ENCODE assay signal across 19 mouse cellular contexts in genomic region chr17:49777115-49777839, GRCm38 (mm10).
A peak's percentile ranks its signal among the peaks of the same experiment; 100 is the strongest.
DNase-seq lines count a peak whose midpoint lies in the region; ATAC-seq and TF ChIP-seq lines count a peak whose summit lies in the region.
"Had no signal": no experiment of that assay in that cellular context is flagged by ENCODE, and none has a peak within 500 bp of the region (broad histone marks: within the 10 kb centered on the region; RNA-seq: fewer than 3 reads in every experiment).

No protein-coding gene starts in this region.

- no peaks in the 10 kb centered on the region for H3K27me3 ChIP-seq in embryonic facial prominence, embryonic 13.5 days
- H3K27me3 ChIP-seq in embryonic facial prominence, embryonic 10.5 days (replicated peaks; ENCODE audit: low read depth, poor library complexity, severe bottlenecking) = no peaks in the 10 kb centered on the region; the same call in 1 of the 2 replicates
- no peaks in the 10 kb centered on the region for H3K27me3 ChIP-seq in midbrain, postnatal 0 days (ENCODE audit: insufficient read depth, low read length)
- H3K27me3 ChIP-seq: heart, embryonic 15.5 days; liver, embryonic 12.5 days; Patski had no signal

- H3K27ac ChIP-seq in embryonic facial prominence, embryonic 13.5 days = 0 out of 2 replicates have a peak overlapping the region, but pooled peaks have one; percentile 5
- no peak overlapping the region for H3K27ac ChIP-seq in embryonic facial prominence, embryonic 10.5 days (replicated peaks)
- H3K27ac ChIP-seq in embryonic fibroblast, embryonic 13.5 days (ENCODE audit: insufficient read depth, low read length) = peak overlapping the region; percentile 47; the same call in 1 of the 2 replicates
- no peak overlapping the region for H3K27ac ChIP-seq in midbrain, postnatal 0 days (ENCODE audit: low read depth, low read length)
- H3K27ac ChIP-seq: heart, adult 2 months; heart, embryonic 15.5 days; liver, embryonic 12.5 days had no signal

- no peak overlapping the region for H3K9ac ChIP-seq in embryonic facial prominence, embryonic 13.5 days
- H3K9ac ChIP-seq in midbrain, postnatal 0 days (replicated peaks; ENCODE audit: low read length, poor library complexity, severe bottlenecking) = no peak overlapping the region
- H3K9ac ChIP-seq: heart, embryonic 15.5 days; liver, embryonic 12.5 days had no signal

- WGBS in embryonic facial prominence, embryonic 13.5 days = 53% methylated on average over 13 of the region's 13 CpGs
- 77% methylated on average over 13 of the region's 13 CpGs for WGBS in embryonic facial prominence, embryonic 10.5 days
- 83% methylated on average over 13 of the region's 13 CpGs for WGBS in midbrain, postnatal 0 days

- H3K4me1 ChIP-seq in embryonic facial prominence, embryonic 13.5 days = peaks cover 23% of the 10 kb centered on the region
- H3K4me1 ChIP-seq in embryonic facial prominence, embryonic 10.5 days = peaks cover 11% of the 10 kb centered on the region
- 0 out of 2 replicates have a peak, but pooled peaks cover 2% of the 10 kb centered on the region for H3K4me1 ChIP-seq in embryonic fibroblast, embryonic 13.5 days (ENCODE audit: control insufficient read depth, insufficient read depth, low read length)
- H3K4me1 ChIP-seq in midbrain, postnatal 0 days (ENCODE audit: insufficient read depth, low read length) = no peaks in the 10 kb centered on the region
- H3K4me1 ChIP-seq: heart, embryonic 15.5 days; liver, embryonic 12.5 days had no signal

- DNase-seq in embryonic facial prominence, embryonic 10.5 days (ENCODE audit: low spot score) = no peak
- peak; percentile 39 for DNase-seq in A20 (ENCODE audit: low read depth, low spot score)
- DNase-seq in kidney, postnatal 14 days = peak; percentile 45
- no peak for DNase-seq in adrenal gland, adult 2 months
- DNase-seq in midbrain, postnatal 0 days (ENCODE audit: low spot score) = no peak
- DNase-seq: cerebellum, adult 8-10 months; gastrocnemius, postnatal 10 days; heart, adult 2 months; layer of hippocampus, postnatal 36 days; right cerebral cortex, adult 18-20 months; thymus, postnatal 14 days had no signal

- TF ChIP-seq POLR2A in embryonic fibroblast, embryonic 13.5 days (IDR thresholded peaks at IDR 0.05; ENCODE audit: low read depth, low read length) = no peak

- no peak overlapping the region for H3K4me3 ChIP-seq in embryonic facial prominence, embryonic 13.5 days
- no peak overlapping the region for H3K4me3 ChIP-seq in embryonic facial prominence, embryonic 10.5 days
- no peak overlapping the region for H3K4me3 ChIP-seq in embryonic fibroblast, embryonic 13.5 days (ENCODE audit: insufficient read depth, low read length)
- H3K4me3 ChIP-seq in midbrain, postnatal 0 days (ENCODE audit: low read depth, low read length) = no peak overlapping the region
- H3K4me3 ChIP-seq: heart, adult 2 months; heart, embryonic 15.5 days; liver, embryonic 12.5 days had no signal

- H3K36me3 ChIP-seq in embryonic facial prominence, embryonic 13.5 days = no peaks in the 10 kb centered on the region
- no peaks in the 10 kb centered on the region for H3K36me3 ChIP-seq in embryonic facial prominence, embryonic 10.5 days (replicated peaks)
- no peaks in the 10 kb centered on the region for H3K36me3 ChIP-seq in midbrain, postnatal 0 days (ENCODE audit: insufficient read depth, low read length)
- H3K36me3 ChIP-seq: heart, embryonic 15.5 days; liver, embryonic 12.5 days had no signal

- no peak for ATAC-seq in embryonic facial prominence, embryonic 13.5 days (ENCODE audit: insufficient number of reproducible peaks, insufficient read depth, low FRiP score, low TSS enrichment, low read depth)
- no peak for ATAC-seq in midbrain, postnatal 0 days (ENCODE audit: low FRiP score)
- no peak for ATAC-seq in megakaryocyte, adult 5-6 weeks (ENCODE audit: poor library complexity, severe bottlenecking)
- ATAC-seq: activated CD4-positive, CD25-positive, alpha-beta regulatory T cell, adult 4 months; inflammation-experienced regulatory T-cells, adult 6 months; liver, embryonic 12.5 days; Patski had no signal

- H3K4me2 ChIP-seq in embryonic facial prominence, embryonic 13.5 days = no peak overlapping the region
- no peak overlapping the region for H3K4me2 ChIP-seq in midbrain, postnatal 0 days (ENCODE audit: low read depth, low read length, poor library complexity, severe bottlenecking)
- H3K4me2 ChIP-seq: heart, embryonic 15.5 days; liver, embryonic 12.5 days had no signal

- H3K9me3 ChIP-seq in embryonic facial prominence, embryonic 13.5 days = no peaks in the 10 kb centered on the region
- no peaks in the 10 kb centered on the region for H3K9me3 ChIP-seq in embryonic facial prominence, embryonic 10.5 days
- no peaks in the 10 kb centered on the region for H3K9me3 ChIP-seq in midbrain, postnatal 0 days (ENCODE audit: low read length)
- H3K9me3 ChIP-seq: heart, embryonic 15.5 days; liver, embryonic 12.5 days had no signal

- TF ChIP-seq CTCF in embryonic fibroblast, embryonic 13.5 days (IDR thresholded peaks at IDR 0.05; ENCODE audit: borderline replicate concordance, insufficient read depth, low read length) = no peak
- TF ChIP-seq CTCF in midbrain, postnatal 0 days (IDR thresholded peaks at IDR 0.05) = no peak

Comparison
In these comparisons a context has a peak if more than half of its experiments do, and no peak if none do; other contexts are left out.
1. H3K27ac ChIP-seq: peak in embryonic facial prominence, embryonic 13.5 days (single experiment) and embryonic fibroblast, embryonic 13.5 days (single experiment); none in embryonic facial prominence, embryonic 10.5 days (single experiment) and midbrain, postnatal 0 days (single experiment).
2. DNase-seq: peak in A20 (single experiment) and kidney, postnatal 14 days (single experiment); none in embryonic facial prominence, embryonic 10.5 days (single experiment), adrenal gland, adult 2 months (single experiment) and midbrain, postnatal 0 days (single experiment).